Mouse (Mus musculus): ENCODE measurements around the gene Rnf180. TPM values are rescaled to one million over a fixed set of nuclear protein-coding genes. Genes with fewer than 3 reads are reported as not detected.

Gene Rnf180
- 0.21 TPM for total RNA-seq (2023)

DNA sequence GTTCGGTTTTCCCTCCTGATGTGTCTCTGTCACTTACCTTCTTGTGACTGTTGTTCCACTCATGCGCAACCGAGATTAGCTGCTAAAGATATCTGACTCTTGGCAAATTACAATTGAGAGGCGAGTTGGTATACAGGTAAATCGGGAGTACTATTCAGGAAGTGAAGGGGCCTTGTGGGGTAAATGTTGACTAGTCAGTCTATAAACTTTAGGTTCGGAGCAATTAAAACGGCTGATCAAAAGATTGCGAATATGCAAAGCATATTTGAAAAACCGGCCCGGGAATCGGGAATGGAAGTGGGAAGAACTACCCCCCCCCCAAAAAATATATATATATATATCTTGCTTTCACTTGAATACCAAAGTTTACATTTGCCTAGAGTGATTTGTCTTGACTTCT lies at the start of gene Rnf180:
Gene Rnf180 (minus strand): TSS at position 101 of the 400 bp plus-strand sequence.

DNA sequence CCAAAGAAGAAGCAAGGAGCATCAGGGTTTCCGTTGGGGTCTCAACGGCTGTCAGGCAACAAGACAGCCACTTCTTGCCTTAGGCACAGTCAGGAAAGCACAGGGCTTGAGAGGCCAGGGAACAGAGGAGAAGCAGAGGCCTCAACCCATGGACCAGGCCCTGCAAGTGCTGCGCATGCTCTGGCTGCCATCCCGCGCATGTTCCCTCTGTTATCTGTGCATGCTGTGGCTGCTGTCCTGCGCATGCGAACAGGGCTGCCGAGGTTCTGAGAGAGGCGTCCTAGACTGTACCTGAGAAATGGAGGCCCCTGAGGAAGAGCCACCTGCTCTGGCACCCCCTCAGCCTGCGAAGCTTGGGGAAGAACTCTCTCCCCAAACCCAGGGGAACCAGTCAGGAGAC lies 212.8 kb downstream of the Rnf180 start, which contains the start of gene 4933425L06Rik:
Gene 4933425L06Rik (plus strand): TSS at position 261 of the 400 bp plus-strand sequence.

Other genes starting within 250 kb of the Rnf180 start
- gene Rgs7bp, start 239.9 kb downstream of the Rnf180 start, total RNA-seq (2023) = not detected
- gene 4933425L06Rik, start 212.7 kb downstream of the Rnf180 start, total RNA-seq (2023) = not detected
- not detected for gene Htr1a, start 148.8 kb upstream of the Rnf180 start, total RNA-seq (2023)